Mouse (Mus musculus) testis, adult 2 months (tissue): ENCODE results near the gene Spcs2. TPM values are rescaled to one million over a fixed set of nuclear protein-coding genes. Genes with fewer than 3 reads are reported as not detected.

Experiments used
- H3K27ac ChIP-seq: fragments of 200-500 bp; 2 replicates; pipeline ENCODE4 v1.5.1; 2012; ENCODE audit warnings: low read depth, low read length; ENCODE audit not compliant: control insufficient read depth, insufficient read depth
- H3K27me3 ChIP-seq: fragments of 200-500 bp; 2 replicates; pipeline ENCODE4 v1.6.1; 2012; ENCODE audit warnings: mild to moderate bottlenecking, low read length, moderate library complexity; ENCODE audit not compliant: control insufficient read depth, insufficient read depth
- H3K36me3 ChIP-seq: fragments of 200-500 bp; 2 replicates; pipeline ENCODE4 v1.6.1; 2012; ENCODE audit warnings: mild to moderate bottlenecking, low read length; ENCODE audit not compliant: control insufficient read depth, insufficient read depth
- H3K4me1 ChIP-seq: fragments of 200-500 bp; 2 replicates; pipeline ENCODE4 v1.6.1; 2012; ENCODE audit warnings: low read length; ENCODE audit not compliant: control insufficient read depth, insufficient read depth
- H3K4me3 ChIP-seq: fragments of 200-500 bp; 2 replicates; pipeline ENCODE4 v1.5.1; 2012; ENCODE audit warnings: low read depth, mild to moderate bottlenecking, low read length, moderate library complexity, mixed read lengths; ENCODE audit not compliant: control insufficient read depth
- CTCF ChIP-seq: fragments of 200-500 bp; IDR thresholded peaks from 2 replicates; pipeline ENCODE4 v1.5.1; 2012; ENCODE audit warnings: low read depth, mild to moderate bottlenecking, inconsistent platforms, low read length, moderate library complexity; ENCODE audit not compliant: control insufficient read depth, insufficient read depth, insufficient replicate concordance
- POLR2A ChIP-seq: fragments of 200-500 bp; IDR thresholded peaks from 2 replicates; pipeline ENCODE4 v1.6.1; 2012; ENCODE audit warnings: low read depth, mild to moderate bottlenecking, inconsistent platforms, low read length, moderate library complexity; ENCODE audit not compliant: control insufficient read depth
- polyA plus RNA-seq: library from polyadenylated mRNA; depleted of rRNA; stranded (reverse); fragments of >200 nt; gene quantifications from 2 replicates; pipeline ENCODE4 v1.2.3, GENCODE M21; 2012

Gene Spcs2
- polyA plus RNA-seq, 1 experiment = 204 TPM

DNA sequence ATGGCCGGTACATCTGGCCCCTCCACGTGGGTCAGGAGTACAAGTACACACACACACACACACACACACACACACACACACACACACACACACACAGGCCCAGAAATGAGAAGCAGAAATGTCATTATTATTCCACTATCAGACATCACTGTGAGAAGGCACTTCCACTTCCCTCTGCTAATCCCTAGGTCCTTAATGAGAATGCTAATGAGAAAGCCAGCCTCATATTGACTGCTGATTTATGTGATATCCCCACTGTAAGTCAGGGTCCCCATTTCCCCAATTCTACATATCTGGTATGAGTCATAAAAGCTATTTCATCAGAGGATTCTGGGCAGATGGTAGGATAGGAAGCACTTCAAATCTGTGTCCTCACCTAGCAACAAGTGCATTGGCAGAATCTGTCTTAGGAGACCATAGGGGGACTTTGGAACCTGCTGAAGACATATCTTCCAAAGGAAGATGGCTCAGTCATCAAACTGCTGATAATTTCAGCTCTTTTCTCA, 24.0 kb upstream of the Spcs2 start:
- no peak for TF ChIP-seq POLR2A
- TF ChIP-seq CTCF = no peak
- H3K4me1 ChIP-seq = no peaks in the 10 kb centered on the region
- H3K27ac ChIP-seq = no peak overlapping the region
- no peak overlapping the region for H3K4me3 ChIP-seq
- H3K27me3 ChIP-seq = no peaks in the 10 kb centered on the region
- peaks cover 1% of the 10 kb centered on the region; the same call in 1 of the 2 replicates for H3K36me3 ChIP-seq

DNA sequence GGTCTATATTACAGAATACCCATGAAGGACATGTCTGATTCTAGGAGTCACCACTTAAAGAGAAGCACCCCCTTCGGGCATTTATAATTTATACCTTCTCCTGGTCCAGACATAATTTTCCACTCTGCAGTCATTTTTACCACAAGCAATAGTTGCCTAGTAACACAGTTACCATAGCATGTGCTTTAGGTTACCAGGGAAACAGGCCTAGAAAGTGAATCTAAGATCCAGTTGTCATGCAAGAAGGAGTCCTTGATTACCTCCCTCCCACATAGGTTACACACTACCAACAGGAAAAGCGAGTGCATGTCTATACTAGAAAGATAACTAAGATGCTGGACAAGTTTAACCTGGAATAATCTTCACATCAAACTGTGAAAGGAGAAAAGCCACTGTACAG, 15.0 kb upstream of the Spcs2 start:
- Histone ChIP-seq H3K4me3 (no peak overlapping the region), H3K27ac (no peak overlapping the region), H3K4me1 (no peaks in the 10 kb centered on the region), H3K36me3 (no peaks in the 10 kb centered on the region), H3K27me3 (no peaks in the 10 kb centered on the region)
- TF ChIP-seq CTCF (no peak), POLR2A (no peak)

DNA sequence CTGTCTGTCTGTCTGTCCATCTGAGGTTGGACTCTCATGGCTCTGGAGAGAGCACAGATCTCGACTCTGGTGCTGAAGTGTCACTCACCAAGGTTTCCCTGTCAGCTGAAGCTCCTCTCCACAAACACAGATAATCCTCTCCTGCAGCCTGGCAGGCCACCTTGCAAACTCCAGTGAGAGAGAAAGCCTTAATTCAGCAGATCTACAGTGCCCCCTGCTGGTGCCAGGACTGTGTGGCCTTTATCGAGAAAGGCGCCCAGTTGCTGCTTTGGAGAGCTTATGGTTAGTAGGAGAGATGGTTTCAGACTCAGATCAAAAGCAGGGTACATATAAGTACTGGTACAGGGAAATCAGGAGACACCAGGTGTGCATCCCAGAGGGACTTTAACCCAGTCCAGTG, 13.1 kb upstream of the Spcs2 start:
- Histone ChIP-seq H3K36me3 (no peaks in the 10 kb centered on the region), H3K27me3 (no peaks in the 10 kb centered on the region), H3K27ac (no peak overlapping the region), H3K4me1 (no peaks in the 10 kb centered on the region), H3K4me3 (no peak overlapping the region)
- TF ChIP-seq POLR2A = no peak
- peak; percentile 63; the same call in 1 of the 2 replicates for TF ChIP-seq CTCF

DNA sequence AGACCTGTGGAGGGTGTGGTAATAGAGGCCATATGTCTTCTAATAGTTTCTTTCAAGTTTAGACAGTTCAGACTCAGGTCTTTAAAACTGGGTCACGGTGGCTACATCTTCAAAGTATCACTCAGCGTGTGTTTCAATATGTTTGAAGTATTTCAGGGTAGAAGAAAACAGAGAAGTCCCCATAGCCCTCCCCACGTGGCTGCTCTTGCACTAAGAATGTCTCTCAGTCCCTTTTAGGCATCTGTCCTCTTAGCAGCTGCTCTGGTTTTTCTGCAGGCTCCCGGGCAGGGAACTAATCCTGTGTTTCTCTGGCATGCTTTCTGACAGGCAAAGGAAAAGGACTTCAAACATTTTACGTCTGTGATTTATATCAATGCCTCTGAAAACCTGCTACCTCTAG, 12.6 kb upstream of the Spcs2 start:
- H3K27ac ChIP-seq = no peak overlapping the region
- H3K36me3 ChIP-seq = no peaks in the 10 kb centered on the region
- H3K27me3 ChIP-seq = no peaks in the 10 kb centered on the region
- H3K4me3 ChIP-seq = no peak overlapping the region
- TF ChIP-seq POLR2A (no peak), CTCF (no peak)
- H3K4me1 ChIP-seq = no peaks in the 10 kb centered on the region

DNA sequence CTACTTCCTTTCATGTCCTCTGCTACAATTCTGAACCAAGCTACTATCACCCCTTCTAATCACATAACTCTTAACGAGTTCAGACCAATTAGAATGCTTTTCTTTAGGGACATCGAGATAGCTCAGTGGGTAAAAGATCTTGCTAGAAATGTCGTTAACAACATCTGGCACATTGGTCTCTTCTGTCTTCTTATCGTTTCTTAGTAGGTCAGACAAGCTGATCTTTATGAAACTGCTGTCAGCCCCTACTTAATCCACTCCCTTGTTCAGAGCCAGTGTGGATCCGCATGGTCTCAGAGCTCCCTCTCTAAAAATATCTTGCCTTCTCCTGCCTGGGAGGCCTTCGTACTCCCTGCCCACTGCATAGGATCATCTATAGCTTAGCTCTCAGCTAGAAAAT, 10.7 kb upstream of the Spcs2 start:
- no peak overlapping the region for H3K4me3 ChIP-seq
- H3K27me3 ChIP-seq = no peaks in the 10 kb centered on the region
- H3K4me1 ChIP-seq = no peaks in the 10 kb centered on the region
- no peaks in the 10 kb centered on the region for H3K36me3 ChIP-seq
- H3K27ac ChIP-seq = no peak overlapping the region
- TF ChIP-seq POLR2A (no peak), CTCF (no peak)

DNA sequence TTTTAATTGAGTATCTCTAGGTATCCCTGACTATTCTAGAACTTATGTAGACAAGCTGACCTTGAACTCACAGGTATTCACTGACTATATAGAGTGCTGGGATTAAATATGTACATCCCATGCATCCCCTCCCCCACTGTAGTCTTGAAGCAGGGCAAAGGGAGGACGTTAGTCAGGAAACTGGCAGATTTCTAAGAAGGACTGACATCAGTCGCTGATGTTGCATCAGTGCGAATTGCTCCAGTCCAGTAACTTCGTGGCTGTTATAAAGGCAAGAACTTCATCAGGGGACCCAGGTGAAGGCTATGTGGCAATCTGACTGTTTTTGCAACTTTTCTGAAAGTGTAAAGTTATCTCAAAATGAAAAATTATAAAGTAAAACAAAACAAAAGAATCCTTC, 6.0 kb upstream of the Spcs2 start:
- Histone ChIP-seq H3K27me3 (no peaks in the 10 kb centered on the region), H3K4me3 (no peak overlapping the region), H3K36me3 (no peaks in the 10 kb centered on the region), H3K27ac (no peak overlapping the region), H3K4me1 (no peaks in the 10 kb centered on the region)
- TF ChIP-seq CTCF (no peak), POLR2A (no peak)

DNA sequence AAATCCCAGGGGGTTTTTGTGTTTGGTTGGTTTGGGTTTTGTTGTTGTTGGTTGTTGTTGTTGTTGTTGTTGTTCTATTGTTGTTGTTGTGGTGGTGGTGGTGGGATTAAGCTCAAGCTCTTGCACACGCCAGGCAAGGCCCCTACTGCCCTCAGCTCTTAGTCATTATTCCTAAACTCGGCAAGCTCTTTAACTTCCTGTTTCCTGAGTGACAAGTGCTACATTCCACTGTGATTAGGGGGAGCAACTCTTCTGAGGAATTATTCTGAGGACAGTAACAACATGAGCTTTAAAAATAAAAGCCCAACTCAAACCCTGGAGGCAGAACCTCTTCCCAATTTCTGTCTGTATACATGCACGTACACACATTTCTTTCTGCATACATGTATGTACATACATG, 2.0 kb upstream of the Spcs2 start:
- TF ChIP-seq POLR2A = no peak
- TF ChIP-seq CTCF = no peak
- H3K4me3 ChIP-seq = no peak overlapping the region
- no peaks in the 10 kb centered on the region; the same call in 1 of the 2 replicates for H3K4me1 ChIP-seq
- H3K36me3 ChIP-seq = no peaks in the 10 kb centered on the region; the same call in 1 of the 2 replicates
- H3K27me3 ChIP-seq = no peaks in the 10 kb centered on the region
- no peak overlapping the region for H3K27ac ChIP-seq

DNA sequence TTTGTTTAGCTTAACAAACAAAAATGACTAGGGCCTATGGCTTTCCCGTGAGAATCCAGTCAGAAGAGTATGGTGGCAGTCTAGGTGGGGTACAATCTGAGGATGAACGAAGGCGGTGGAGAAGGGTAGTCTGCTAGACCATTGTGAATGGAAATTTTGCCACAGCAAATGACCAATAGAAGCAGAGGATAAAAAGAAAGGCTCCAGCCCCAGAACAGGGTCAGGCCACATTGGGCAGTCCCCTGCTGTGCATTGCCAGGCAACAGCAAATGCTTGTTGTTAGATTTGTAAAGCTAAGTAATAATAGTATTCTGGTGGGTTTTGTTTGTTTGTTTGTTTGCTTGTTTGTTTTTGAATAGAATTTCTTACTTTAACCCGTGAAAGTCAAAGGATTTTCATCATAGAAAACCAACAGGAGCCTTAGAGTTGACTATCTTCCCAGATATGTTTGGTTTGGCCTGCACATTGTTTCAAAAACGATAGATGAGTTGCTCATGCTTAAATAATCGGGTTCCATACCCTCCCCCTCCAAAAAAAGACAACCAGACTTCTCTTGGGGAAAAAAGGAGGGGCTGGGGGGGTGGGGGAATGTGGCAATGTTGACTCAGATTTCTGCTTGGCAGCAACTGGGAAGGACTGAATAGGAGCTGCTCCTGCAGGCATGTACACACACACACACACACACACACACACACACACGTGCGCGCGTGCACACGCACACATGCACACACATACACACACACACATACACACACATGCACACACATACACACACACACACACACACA, 1.2 kb upstream of the Spcs2 start:
- no peak overlapping the region for H3K27ac ChIP-seq
- peak overlapping the region; percentile 68 for H3K4me3 ChIP-seq
- no peaks in the 10 kb centered on the region; the same call in 1 of the 2 replicates for H3K36me3 ChIP-seq
- TF ChIP-seq CTCF = no peak
- no peak for TF ChIP-seq POLR2A
- no peaks in the 10 kb centered on the region for H3K27me3 ChIP-seq
- no peaks in the 10 kb centered on the region; the same call in 1 of the 2 replicates for H3K4me1 ChIP-seq
